Mouse (Mus musculus): ENCODE measurements at regions not wholly inside any gene's neighbourhood (a gene's known extent, or its start where the extent isn't known, plus 50 kb on each side); places are given as distances from the start of the nearest gene placed in this dataset.
A peak's percentile ranks its signal among the peaks of the same experiment; 100 is the strongest.

- H3K4me2 ChIP-seq (ENCODE audit: low read depth, low read length) = no peak overlapping the region
- H3K9ac ChIP-seq (replicated peaks; ENCODE audit: low read length) = no peak overlapping the region
- no peaks in the 10 kb centered on the region for H3K9me3 ChIP-seq (replicated peaks; ENCODE audit: control insufficient read depth, low read length)
- DNase-seq (ENCODE audit: low spot score) = no peak
- no peak overlapping the region for H3K27ac ChIP-seq (replicated peaks; ENCODE audit: low read depth, low read length)
- 93% methylated on average over 6 of the region's 6 CpGs for whole genome bisulfite sequencing
- H3K4me1 ChIP-seq (ENCODE audit: control insufficient read depth, insufficient read depth, low read length) = no peaks in the 10 kb centered on the region
- H3K4me3 ChIP-seq (ENCODE audit: low read depth, low read length) = no peak overlapping the region
- H3K36me3 ChIP-seq (replicated peaks; ENCODE audit: control insufficient read depth, insufficient read depth, low read depth, low read length) = no peaks in the 10 kb centered on the region
- ATAC-seq (replicated peaks; ENCODE audit: insufficient number of reproducible peaks, low FRiP score, low TSS enrichment, low read depth) = no peak
- H3K27me3 ChIP-seq (ENCODE audit: control insufficient read depth, insufficient read depth, low read length) = no peaks in the 10 kb centered on the region
Measured at GRCm38 (mm10) chr7:83050833-83051497, 183.8 kb downstream of the Mex3b start.

DNA sequence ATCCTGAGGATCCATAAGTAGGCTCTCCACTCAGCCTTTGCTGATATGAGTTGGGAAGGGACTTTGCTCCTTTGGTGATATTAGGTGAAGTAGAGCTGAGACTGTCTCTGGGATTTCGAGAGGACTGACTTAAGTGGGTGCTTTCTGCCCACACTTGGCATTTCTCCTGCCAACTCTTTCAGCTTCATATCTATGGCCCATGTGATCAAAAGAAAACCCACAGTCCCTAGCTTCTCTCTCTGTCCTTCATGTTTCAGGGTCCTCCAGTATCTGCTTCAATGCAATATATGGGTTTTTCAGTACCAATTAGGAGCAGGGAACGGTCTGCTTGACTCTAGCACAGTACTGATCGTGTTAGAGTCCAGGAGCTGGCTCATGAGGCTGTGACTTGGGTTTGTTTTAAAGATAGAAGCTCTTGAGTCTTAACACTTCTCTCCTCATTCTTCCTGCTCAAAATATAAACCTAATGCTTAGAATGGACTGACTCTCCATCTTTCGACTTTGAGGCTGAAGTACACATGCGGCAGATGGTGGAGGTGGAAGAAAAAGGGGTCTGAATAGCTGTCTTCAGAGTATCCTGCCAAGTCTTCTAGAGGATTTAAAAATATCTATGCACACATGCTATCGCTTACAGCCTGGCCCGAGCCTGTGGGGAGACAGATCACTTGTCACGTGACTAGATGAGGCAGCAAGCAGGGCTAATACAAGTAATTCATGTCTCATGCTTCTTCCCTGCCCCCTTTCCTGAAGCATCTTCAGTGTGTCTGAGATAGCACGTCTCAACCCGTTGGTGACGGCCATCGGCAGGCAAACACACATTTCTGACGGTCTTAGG lies 189.2 kb downstream of the Mex3b start:
- Histone ChIP-seq H3K27me3 (ENCODE audit: control insufficient read depth, insufficient read depth, low read length) (no peaks in the 10 kb centered on the region), H3K4me3 (ENCODE audit: low read depth, low read length) (no peak overlapping the region), H3K4me1 (ENCODE audit: control insufficient read depth, insufficient read depth, low read length) (no peaks in the 10 kb centered on the region), H3K9me3 (replicated peaks; ENCODE audit: control insufficient read depth, low read length) (no peaks in the 10 kb centered on the region), H3K27ac (replicated peaks; ENCODE audit: low read depth, low read length) (no peak overlapping the region), H3K36me3 (replicated peaks; ENCODE audit: control insufficient read depth, insufficient read depth, low read depth, low read length) (no peaks in the 10 kb centered on the region), H3K9ac (replicated peaks; ENCODE audit: low read length) (no peak overlapping the region), H3K4me2 (ENCODE audit: low read depth, low read length) (no peak overlapping the region)
- WGBS = 83% methylated on average over 13 of the region's 13 CpGs
- DNase-seq (ENCODE audit: low spot score) (no peak), ATAC-seq (replicated peaks; ENCODE audit: insufficient number of reproducible peaks, low FRiP score, low TSS enrichment, low read depth) (no peak)

- ATAC-seq (replicated peaks; ENCODE audit: insufficient number of reproducible peaks, low FRiP score, low TSS enrichment, low read depth) (no peak), DNase-seq (ENCODE audit: low spot score) (peak; percentile 35)
- peak overlapping the region; percentile 52 for H3K27ac ChIP-seq (replicated peaks; ENCODE audit: low read depth, low read length)
Measured at GRCm38 (mm10) chr7:83060318-83060717, 193.2 kb downstream of the Mex3b start.

DNA sequence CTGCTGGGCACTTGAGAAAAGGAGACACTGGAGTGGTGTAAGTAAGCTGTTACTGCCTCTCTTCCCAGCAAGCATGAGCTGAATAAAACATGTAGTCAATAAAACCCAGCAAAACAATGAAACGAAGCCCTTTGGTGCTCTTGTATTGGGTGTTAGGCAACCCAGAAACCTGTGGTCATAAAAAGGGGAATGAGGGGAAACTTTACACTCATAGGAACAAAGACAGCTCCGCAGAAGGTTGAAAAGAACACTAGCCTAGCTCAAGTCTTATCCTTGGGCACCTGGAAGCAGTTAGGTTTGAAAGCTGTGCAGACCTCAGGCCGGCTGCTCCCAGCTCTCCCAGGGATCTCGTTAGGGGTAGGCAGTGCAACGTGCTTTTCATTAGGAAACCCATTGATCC lies 193.6 kb downstream of the Mex3b start:
- H3K9me3 ChIP-seq (replicated peaks; ENCODE audit: control insufficient read depth, low read length) = no peaks in the 10 kb centered on the region
- H3K27ac ChIP-seq (replicated peaks; ENCODE audit: low read depth, low read length) = peak overlapping the region; percentile 52
- H3K4me1 ChIP-seq (ENCODE audit: control insufficient read depth, insufficient read depth, low read length) = no peaks in the 10 kb centered on the region
- H3K9ac ChIP-seq (replicated peaks; ENCODE audit: low read length) = no peak overlapping the region
- no peaks in the 10 kb centered on the region for H3K36me3 ChIP-seq (replicated peaks; ENCODE audit: control insufficient read depth, insufficient read depth, low read depth, low read length)
- H3K4me2 ChIP-seq (ENCODE audit: low read depth, low read length) = no peak overlapping the region
- DNase-seq (ENCODE audit: low spot score) = peak; percentile 91
- no peak overlapping the region for H3K4me3 ChIP-seq (ENCODE audit: low read depth, low read length)
- peak; percentile 71; the same call in 1 of the 2 replicates for ATAC-seq (replicated peaks; ENCODE audit: insufficient number of reproducible peaks, low FRiP score, low TSS enrichment, low read depth)
- H3K27me3 ChIP-seq (ENCODE audit: control insufficient read depth, insufficient read depth, low read length) = no peaks in the 10 kb centered on the region
- WGBS = 23% methylated on average over 5 of the region's 5 CpGs

More at GRCm38 (mm10) chr7:83060318-83060717, 193.2 kb downstream of the Mex3b start:
- Histone ChIP-seq H3K4me1 (ENCODE audit: control insufficient read depth, insufficient read depth, low read length) (no peaks in the 10 kb centered on the region), H3K4me3 (ENCODE audit: low read depth, low read length) (no peak overlapping the region), H3K9me3 (replicated peaks; ENCODE audit: control insufficient read depth, low read length) (no peaks in the 10 kb centered on the region), H3K4me2 (ENCODE audit: low read depth, low read length) (no peak overlapping the region), H3K27me3 (ENCODE audit: control insufficient read depth, insufficient read depth, low read length) (no peaks in the 10 kb centered on the region), H3K9ac (replicated peaks; ENCODE audit: low read length) (no peak overlapping the region), H3K36me3 (replicated peaks; ENCODE audit: control insufficient read depth, insufficient read depth, low read depth, low read length) (no peaks in the 10 kb centered on the region)
- WGBS = 53% methylated on average over 3 of the region's 3 CpGs

GRCm38 (mm10) chr7:83061197-83061893 lies 194.2 kb downstream of the Mex3b start:
- H3K4me1 ChIP-seq (ENCODE audit: control insufficient read depth, insufficient read depth, low read length) = no peaks in the 10 kb centered on the region
- no peak overlapping the region for H3K9ac ChIP-seq (replicated peaks; ENCODE audit: low read length)
- WGBS = 45% methylated on average over 7 of the region's 7 CpGs
- H3K9me3 ChIP-seq (replicated peaks; ENCODE audit: control insufficient read depth, low read length) = no peaks in the 10 kb centered on the region
- no peak for ATAC-seq (replicated peaks; ENCODE audit: insufficient number of reproducible peaks, low FRiP score, low TSS enrichment, low read depth)
- no peak overlapping the region for H3K4me2 ChIP-seq (ENCODE audit: low read depth, low read length)
- no peaks in the 10 kb centered on the region for H3K36me3 ChIP-seq (replicated peaks; ENCODE audit: control insufficient read depth, insufficient read depth, low read depth, low read length)
- H3K4me3 ChIP-seq (ENCODE audit: low read depth, low read length) = no peak overlapping the region
- DNase-seq (ENCODE audit: low spot score) = no peak
- peak overlapping the region; percentile 52 for H3K27ac ChIP-seq (replicated peaks; ENCODE audit: low read depth, low read length)
- no peaks in the 10 kb centered on the region for H3K27me3 ChIP-seq (ENCODE audit: control insufficient read depth, insufficient read depth, low read length)

DNA sequence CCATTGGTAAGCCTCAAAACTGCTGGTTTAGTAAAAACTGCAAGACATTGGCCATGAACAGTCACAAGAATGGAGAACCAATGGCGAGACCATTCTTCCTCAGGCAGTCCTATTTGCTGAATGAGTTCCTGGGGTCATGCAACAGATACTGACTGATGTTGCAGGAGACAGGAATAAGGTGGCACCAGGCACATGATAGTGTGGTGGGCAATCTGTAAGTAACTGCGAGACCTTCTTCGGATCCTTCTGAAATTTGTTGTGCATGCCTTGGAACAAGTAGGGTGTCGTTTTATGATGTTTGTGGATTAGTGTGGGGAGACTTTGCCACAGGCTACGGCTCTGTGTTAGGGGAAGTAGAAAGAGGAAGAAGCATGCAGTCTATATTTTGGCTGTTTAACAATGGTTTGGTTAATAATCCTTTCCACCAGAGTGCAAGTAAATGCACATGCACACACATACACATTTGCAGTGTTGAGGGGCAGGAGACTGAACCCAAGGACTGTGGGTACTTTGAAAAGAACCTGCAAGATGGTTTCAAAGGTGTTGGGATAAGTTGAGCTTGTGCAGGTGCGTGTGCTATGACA lies 194.9 kb downstream of the Mex3b start:
- 0 out of 2 replicates have a peak overlapping the region, but pooled peaks have one; percentile 13 for H3K27ac ChIP-seq (replicated peaks; ENCODE audit: low read depth, low read length)
- 89% methylated on average over 6 of the region's 6 CpGs for WGBS
- no peaks in the 10 kb centered on the region for H3K27me3 ChIP-seq (ENCODE audit: control insufficient read depth, insufficient read depth, low read length)
- no peak overlapping the region for H3K4me2 ChIP-seq (ENCODE audit: low read depth, low read length)
- no peak overlapping the region for H3K9ac ChIP-seq (replicated peaks; ENCODE audit: low read length)
- H3K36me3 ChIP-seq (replicated peaks; ENCODE audit: control insufficient read depth, insufficient read depth, low read depth, low read length) = no peaks in the 10 kb centered on the region
- no peak for DNase-seq (ENCODE audit: low spot score)
- no peak for ATAC-seq (replicated peaks; ENCODE audit: insufficient number of reproducible peaks, low FRiP score, low TSS enrichment, low read depth)
- no peaks in the 10 kb centered on the region for H3K4me1 ChIP-seq (ENCODE audit: control insufficient read depth, insufficient read depth, low read length)
- H3K4me3 ChIP-seq (ENCODE audit: low read depth, low read length) = no peak overlapping the region
- H3K9me3 ChIP-seq (replicated peaks; ENCODE audit: control insufficient read depth, low read length) = no peaks in the 10 kb centered on the region

DNA sequence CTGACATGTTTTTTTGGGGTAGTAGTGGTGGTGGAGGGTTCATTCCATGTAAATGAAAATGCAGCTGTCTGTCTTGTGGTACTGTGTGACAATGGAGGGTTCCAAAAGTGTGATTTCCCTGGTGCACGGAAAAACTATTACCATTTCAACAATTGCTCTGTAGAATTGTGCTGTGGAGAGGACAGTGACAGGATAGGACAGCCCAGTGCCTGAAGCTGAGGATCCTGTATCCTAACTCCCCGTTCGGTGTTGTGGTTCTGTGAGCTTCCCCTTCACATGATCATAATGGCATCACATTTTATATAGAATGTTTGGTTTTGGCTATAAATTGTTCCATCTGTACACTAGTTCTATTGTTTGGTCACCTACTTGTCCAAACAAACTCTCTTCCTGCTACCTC lies 196.4 kb downstream of the Mex3b start:
- DNase-seq (ENCODE audit: low spot score) (no peak), ATAC-seq (replicated peaks; ENCODE audit: insufficient number of reproducible peaks, low FRiP score, low TSS enrichment, low read depth) (no peak)
- WGBS = 74% methylated on average over 3 of the region's 3 CpGs
- Histone ChIP-seq H3K27ac (replicated peaks; ENCODE audit: low read depth, low read length) (no peak overlapping the region), H3K27me3 (ENCODE audit: control insufficient read depth, insufficient read depth, low read length) (no peaks in the 10 kb centered on the region), H3K9ac (replicated peaks; ENCODE audit: low read length) (no peak overlapping the region), H3K4me2 (ENCODE audit: low read depth, low read length) (no peak overlapping the region), H3K4me1 (ENCODE audit: control insufficient read depth, insufficient read depth, low read length) (no peaks in the 10 kb centered on the region), H3K9me3 (replicated peaks; ENCODE audit: control insufficient read depth, low read length) (no peaks in the 10 kb centered on the region), H3K36me3 (replicated peaks; ENCODE audit: control insufficient read depth, insufficient read depth, low read depth, low read length) (no peaks in the 10 kb centered on the region), H3K4me3 (ENCODE audit: low read depth, low read length) (no peak overlapping the region)

Data from embryonic facial prominence, embryonic 11.5 days (tissue).